Mouse (Mus musculus): ENCODE results near the gene Olfr32.
"Not testable (repeated sequence)": the region's sequence is repeated elsewhere in the genome, so short reads cannot be mapped to it uniquely, and the experiment has no call there.

DNA sequence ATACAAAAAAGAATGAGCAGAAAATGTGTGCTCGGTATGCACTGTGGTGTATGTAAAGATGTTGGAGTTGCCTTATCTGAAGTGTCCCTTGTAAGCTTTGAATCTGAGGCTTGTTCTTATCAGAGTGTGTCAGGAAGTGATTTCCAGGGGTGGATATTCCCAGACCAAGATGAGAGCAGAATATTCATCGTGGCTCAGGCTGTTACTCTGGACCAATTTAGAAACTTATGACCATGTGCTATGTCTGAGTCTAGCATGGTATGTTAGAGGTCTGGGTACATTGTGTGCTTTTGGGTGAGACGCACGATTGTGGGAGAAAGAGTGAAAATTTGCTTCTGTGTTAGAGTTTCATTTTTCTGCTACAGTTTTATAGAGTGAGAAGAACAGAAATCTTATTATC, 44.0 kb upstream of the Olfr32 start:
- not testable (repeated sequence) for TF ChIP-seq MAZ (IDR thresholded peaks at IDR 0.05; ENCODE audit: low read depth, low read length); HCFC1 (IDR thresholded peaks at IDR 0.05; ENCODE audit: low read depth, low read length); CHD1 (IDR thresholded peaks at IDR 0.05; ENCODE audit: low read depth, low read length); CTCF (conservative IDR thresholded peaks at IDR 0.05 in 1 of 2, IDR thresholded peaks at IDR 0.05 in 1 of 2; ENCODE audit: low read depth in 2 of 2, low read length in 2 of 2); MYC (IDR thresholded peaks at IDR 0.05; ENCODE audit: low read depth, low read length); BHLHE40 (IDR thresholded peaks at IDR 0.05; ENCODE audit: low read depth, low read length)

Data from CH12.LX (cell line).